In the genomic region with DNA sequence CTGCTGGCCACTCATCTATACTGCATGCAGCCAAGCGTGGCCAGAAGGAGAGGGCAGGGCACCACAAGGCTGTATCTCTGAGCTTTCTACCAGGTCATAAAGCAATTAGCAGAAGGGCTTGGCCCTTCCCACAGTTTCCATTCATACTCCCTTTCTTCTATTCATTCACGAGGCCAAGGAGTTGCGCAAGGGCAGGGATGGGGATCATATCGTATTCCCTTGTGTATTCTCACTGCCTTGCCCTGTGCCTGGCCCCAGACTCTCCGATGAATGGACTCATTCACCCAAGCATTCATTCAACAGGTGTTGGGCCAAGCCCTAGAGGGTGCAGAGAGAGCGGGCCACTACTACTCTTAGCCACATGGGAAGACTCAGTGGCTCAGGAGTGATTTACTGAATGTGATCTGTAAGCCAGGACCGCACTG, we compare ENCODE assay signal across 9 mouse cellular contexts.
DNase-seq lines count a peak whose midpoint lies in the region; ATAC-seq and TF ChIP-seq lines count a peak whose summit lies in the region.
"Had no signal": no experiment of that assay in that cellular context is flagged by ENCODE, and none has a peak within 500 bp of the region (broad histone marks: within the 10 kb centered on the region; RNA-seq: fewer than 3 reads in every experiment).

No protein-coding gene starts in this region.

- no peak overlapping the region for H3K9ac ChIP-seq in heart, adult 2 months (ENCODE audit: low read depth, low read length)
- no peak overlapping the region for H3K9ac ChIP-seq in heart, embryonic 11.5 days (ENCODE audit: low read depth, low read length)
- no peak overlapping the region for H3K9ac ChIP-seq in intestine, embryonic 15.5 days
- H3K9ac ChIP-seq in liver, postnatal 0 days (replicated peaks) = no peak overlapping the region

- H3K9me3 ChIP-seq in heart, embryonic 11.5 days (replicated peaks; ENCODE audit: control insufficient read depth, low read length) = no peaks in the 10 kb centered on the region
- no peaks in the 10 kb centered on the region for H3K9me3 ChIP-seq in intestine, embryonic 15.5 days
- H3K9me3 ChIP-seq in liver, postnatal 0 days (ENCODE audit: low read length) = no peaks in the 10 kb centered on the region
- H3K9me3 ChIP-seq: G1E had no signal

- no peaks in the 10 kb centered on the region for H3K36me3 ChIP-seq in heart, adult 2 months (ENCODE audit: control insufficient read depth, insufficient read depth, low read length)
- H3K36me3 ChIP-seq in heart, embryonic 11.5 days (ENCODE audit: control insufficient read depth, insufficient read depth, low read length) = no peaks in the 10 kb centered on the region
- H3K36me3 ChIP-seq in intestine, embryonic 15.5 days = no peaks in the 10 kb centered on the region
- H3K36me3 ChIP-seq in liver, postnatal 0 days (replicated peaks; ENCODE audit: insufficient read depth, low read length) = no peaks in the 10 kb centered on the region
- H3K36me3 ChIP-seq: G1E had no signal

- no peak for ATAC-seq in heart, embryonic 11.5 days (replicated peaks; ENCODE audit: insufficient number of reproducible peaks, low FRiP score, low TSS enrichment)
- ATAC-seq in intestine, embryonic 15.5 days = peak; percentile 92
- ATAC-seq in liver, postnatal 0 days = no peak

- no peak overlapping the region for H3K4me2 ChIP-seq in heart, embryonic 11.5 days
- H3K4me2 ChIP-seq in intestine, embryonic 15.5 days (replicated peaks) = no peak overlapping the region; the same call in 1 of the 2 replicates
- no peak overlapping the region for H3K4me2 ChIP-seq in liver, postnatal 0 days (ENCODE audit: low read depth, low read length)

- WGBS in heart, adult 2 months = 80% methylated on average over 7 of the region's 7 CpGs
- WGBS in heart, embryonic 11.5 days (ENCODE audit: insufficient replicate concordance) = 72% methylated on average over 7 of the region's 7 CpGs
- WGBS in intestine, embryonic 15.5 days = 49% methylated on average over 7 of the region's 7 CpGs
- WGBS in liver, postnatal 0 days (ENCODE audit: insufficient replicate concordance) = 72% methylated on average over 7 of the region's 7 CpGs

- peak; percentile 37 to 52 for DNase-seq in heart, adult 2 months
- DNase-seq in retina, postnatal 1 day = peak; percentile 37
- no peak for DNase-seq in retina, embryonic 14.5 days (ENCODE audit: low spot score)
- DNase-seq in cerebellum, postnatal 25 days = no peak
- DNase-seq in liver, postnatal 0 days = no peak
- no peak for DNase-seq in cerebellum, adult 9-11 months

- no peak overlapping the region for H3K27ac ChIP-seq in heart, adult 2 months
- H3K27ac ChIP-seq in heart, embryonic 11.5 days (ENCODE audit: low read depth, low read length) = no peak overlapping the region
- peak overlapping the region; percentile 65 for H3K27ac ChIP-seq in intestine, embryonic 15.5 days
- no peak overlapping the region for H3K27ac ChIP-seq in liver, postnatal 0 days (ENCODE audit: low read depth)

- no peaks in the 10 kb centered on the region for H3K79me2 ChIP-seq in heart, adult 2 months (replicated peaks; ENCODE audit: control insufficient read depth, insufficient read depth, low read length)

- peaks cover 1% of the 10 kb centered on the region; the same call in 1 of the 2 replicates for H3K4me1 ChIP-seq in heart, adult 2 months (ENCODE audit: control insufficient read depth, insufficient read depth, low read length)
- peaks cover 46% of the 10 kb centered on the region for H3K4me1 ChIP-seq in heart, embryonic 11.5 days (ENCODE audit: control insufficient read depth, insufficient read depth, low read length)
- H3K4me1 ChIP-seq in intestine, embryonic 15.5 days (replicated peaks) = peaks cover 31% of the 10 kb centered on the region
- H3K4me1 ChIP-seq in liver, postnatal 0 days (ENCODE audit: insufficient read depth) = peaks cover 17% of the 10 kb centered on the region

- no peak for TF ChIP-seq POLR2A in heart, adult 2 months (IDR thresholded peaks at IDR 0.05; ENCODE audit: insufficient read depth, low read depth, low read length)

- H3K27me3 ChIP-seq in heart, adult 2 months (ENCODE audit: control insufficient read depth, insufficient read depth, low read length) = no peaks in the 10 kb centered on the region
- H3K27me3 ChIP-seq in heart, embryonic 11.5 days (ENCODE audit: control insufficient read depth, insufficient read depth, low read length) = no peaks in the 10 kb centered on the region
- H3K27me3 ChIP-seq in intestine, embryonic 15.5 days (replicated peaks) = no peaks in the 10 kb centered on the region
- no peaks in the 10 kb centered on the region for H3K27me3 ChIP-seq in liver, postnatal 0 days (ENCODE audit: insufficient read depth, low read length)

- H3K4me3 ChIP-seq in heart, adult 2 months = no peak overlapping the region
- H3K4me3 ChIP-seq in heart, embryonic 11.5 days (ENCODE audit: low read depth, low read length) = no peak overlapping the region
- H3K4me3 ChIP-seq in intestine, embryonic 15.5 days (replicated peaks) = no peak overlapping the region
- no peak overlapping the region for H3K4me3 ChIP-seq in liver, postnatal 0 days (ENCODE audit: low read depth, low read length)

- no peak for TF ChIP-seq EP300 in heart, adult 2 months (IDR thresholded peaks at IDR 0.05; ENCODE audit: insufficient read depth, low read depth, low read length)
- TF ChIP-seq EP300 in liver, postnatal 0 days (IDR thresholded peaks at IDR 0.05; ENCODE audit: low read depth) = no peak

- TF ChIP-seq CTCF in heart, adult 2 months (IDR thresholded peaks at IDR 0.05) = no peak
- no peak for TF ChIP-seq CTCF in liver, postnatal 0 days (IDR thresholded peaks at IDR 0.05; ENCODE audit: low read depth)

- intact Hi-C loops in heart, adult 2 months (cut with DNase I) = no loop called here

Comparison
In these comparisons a context has a peak if more than half of its experiments do, and no peak if none do; other contexts are left out.
1. DNase-seq: peak in heart, adult 2 months (2 of 2) and retina, postnatal 1 day (single experiment); none in retina, embryonic 14.5 days (single experiment), cerebellum, postnatal 25 days (0 of 2), liver, postnatal 0 days (single experiment) and cerebellum, adult 9-11 months (single experiment).